Mouse (Mus musculus) mouse trophoblast stem cell (cell line): ENCODE data around the gene Msantd3.

Experiments used
- in situ Hi-C, 2 experiments: fragments of 300-500 bp; cut with MseI, MboI; formaldehyde crosslinking; loops; 2 replicates in 1 of 2; 3 replicates in 1 of 2; pipeline ENCODE4 v1.15.1; 2025

Gene Msantd3

DNA sequence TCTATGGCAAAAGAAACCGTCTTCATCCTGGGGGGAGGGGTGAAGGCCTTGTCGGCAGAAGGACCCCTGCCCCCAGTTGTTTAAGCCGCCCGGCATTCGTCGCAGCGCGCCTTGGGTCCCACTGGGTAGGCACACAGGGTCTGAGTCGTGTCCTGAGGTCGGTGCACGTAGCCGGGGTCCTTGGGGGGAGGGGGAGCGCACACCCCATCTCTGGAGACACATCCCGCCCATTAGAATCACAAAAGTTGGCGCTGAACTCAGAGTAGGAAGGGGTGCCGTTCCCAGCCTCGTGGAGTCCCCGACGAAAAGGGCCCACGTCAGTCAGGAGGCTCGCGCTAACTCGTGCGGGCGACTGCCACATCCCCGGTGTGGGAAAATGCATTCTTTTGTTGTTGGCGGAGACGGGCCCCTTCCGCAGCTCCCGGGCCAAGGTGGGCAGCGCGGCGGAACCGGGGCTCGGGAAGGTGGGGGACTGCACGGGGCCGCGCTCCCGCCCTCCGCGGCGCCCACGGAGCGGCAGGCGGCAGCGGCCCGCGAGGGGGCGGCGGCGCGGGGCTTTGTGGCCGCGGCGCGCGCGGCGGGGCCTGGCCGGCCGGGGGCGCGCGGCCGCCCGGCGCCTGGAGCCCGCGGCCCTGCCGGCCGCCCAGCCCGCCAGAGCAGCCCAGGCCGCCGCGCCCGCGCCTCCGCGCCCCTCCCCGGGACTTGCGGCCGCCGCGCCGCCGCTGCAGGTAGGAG lies at the start of gene Msantd3:
TSS of gene Msantd3 (plus strand) at position 95 of the 735 bp plus-strand sequence.
- in situ Hi-C loops = loop anchor here in 1 of 2 experiments (10.0 kb wide), 1 partner anchor 65 kb away; the partner anchor contains the start of gene Tex10

DNA sequence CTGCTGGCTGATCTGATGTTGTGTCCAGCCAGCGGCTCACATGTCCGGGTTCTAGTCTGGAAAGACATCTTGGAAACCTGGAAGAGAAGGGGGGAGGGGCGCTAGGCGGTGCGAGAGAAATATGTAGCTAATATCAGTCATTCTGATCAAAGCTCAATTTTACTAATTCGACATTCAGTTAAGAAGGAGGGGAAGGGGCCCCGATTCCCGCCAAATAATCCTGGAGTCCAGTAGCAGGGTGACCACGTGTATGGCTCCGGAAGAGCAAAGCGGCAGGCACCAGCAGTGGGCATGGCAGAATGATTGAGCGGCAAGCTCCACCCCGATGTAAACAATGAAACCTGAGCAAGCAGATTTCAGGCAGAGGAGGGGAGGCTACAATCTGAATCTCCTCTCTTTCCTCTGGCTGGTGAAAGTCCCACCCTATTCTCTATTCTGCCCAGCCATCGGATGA lies 48.4 kb upstream of the Msantd3 start:
- in situ Hi-C loops = no loop called here

DNA sequence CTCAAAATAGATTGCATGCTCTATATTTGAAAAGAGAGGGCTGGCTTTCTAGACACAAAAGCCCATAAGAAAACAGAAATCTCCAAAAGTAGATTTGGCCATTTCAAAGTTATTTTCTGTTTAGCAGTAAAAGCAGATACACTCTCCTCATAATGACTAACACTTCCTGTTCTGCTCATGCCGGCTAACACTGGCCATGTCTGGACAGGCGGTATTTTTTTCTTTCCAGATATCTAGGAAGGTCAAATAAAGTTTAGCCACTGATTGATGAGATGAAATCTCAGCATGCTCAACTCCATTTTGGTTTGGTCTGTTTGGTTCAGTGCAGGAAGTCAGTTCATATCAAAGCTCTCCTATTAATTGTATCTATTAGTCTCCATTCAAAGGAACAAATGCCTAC lies 47.2 kb upstream of the Msantd3 start:
- in situ Hi-C loops = no loop called here

DNA sequence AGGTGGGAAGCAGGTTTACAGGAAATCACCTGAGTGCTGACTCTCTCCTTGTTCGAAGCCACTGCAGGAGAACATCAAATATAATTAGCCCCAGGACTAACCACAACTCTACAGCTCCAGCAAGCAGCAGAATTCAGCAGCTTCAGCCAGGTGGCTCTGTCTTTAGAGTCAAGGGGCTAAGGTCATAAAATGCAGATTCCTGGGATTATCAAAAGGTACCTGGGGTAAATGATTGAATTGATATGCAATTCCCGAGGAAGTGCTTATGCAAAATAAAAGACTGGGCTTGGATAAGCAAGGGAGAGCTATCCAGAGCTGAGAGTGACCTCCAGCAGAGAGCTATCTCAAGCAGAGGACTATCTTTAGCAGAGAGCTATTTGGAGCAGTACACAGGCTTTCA lies 28.9 kb upstream of the Msantd3 start:
- in situ Hi-C loops = no loop called here

DNA sequence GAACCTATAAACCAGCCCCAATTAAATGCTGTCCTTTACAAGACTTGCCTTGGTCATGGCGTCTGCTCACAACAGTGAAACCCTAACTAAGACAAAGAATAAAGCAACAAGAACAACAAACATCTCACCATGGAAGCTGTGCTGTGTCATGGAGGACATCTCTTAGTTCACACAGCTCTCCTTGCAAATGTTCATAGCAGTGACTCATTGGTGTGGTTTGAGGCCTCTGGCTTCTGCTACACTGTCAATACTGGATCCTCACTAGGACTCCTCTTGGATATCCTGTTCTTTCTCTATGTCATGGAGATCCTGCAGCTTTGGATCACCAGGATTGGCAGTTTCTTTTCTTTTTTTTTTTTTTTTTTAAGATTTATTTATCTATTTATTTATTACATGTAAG lies 10.2 kb upstream of the Msantd3 start:
- in situ Hi-C loops = no loop called here

DNA sequence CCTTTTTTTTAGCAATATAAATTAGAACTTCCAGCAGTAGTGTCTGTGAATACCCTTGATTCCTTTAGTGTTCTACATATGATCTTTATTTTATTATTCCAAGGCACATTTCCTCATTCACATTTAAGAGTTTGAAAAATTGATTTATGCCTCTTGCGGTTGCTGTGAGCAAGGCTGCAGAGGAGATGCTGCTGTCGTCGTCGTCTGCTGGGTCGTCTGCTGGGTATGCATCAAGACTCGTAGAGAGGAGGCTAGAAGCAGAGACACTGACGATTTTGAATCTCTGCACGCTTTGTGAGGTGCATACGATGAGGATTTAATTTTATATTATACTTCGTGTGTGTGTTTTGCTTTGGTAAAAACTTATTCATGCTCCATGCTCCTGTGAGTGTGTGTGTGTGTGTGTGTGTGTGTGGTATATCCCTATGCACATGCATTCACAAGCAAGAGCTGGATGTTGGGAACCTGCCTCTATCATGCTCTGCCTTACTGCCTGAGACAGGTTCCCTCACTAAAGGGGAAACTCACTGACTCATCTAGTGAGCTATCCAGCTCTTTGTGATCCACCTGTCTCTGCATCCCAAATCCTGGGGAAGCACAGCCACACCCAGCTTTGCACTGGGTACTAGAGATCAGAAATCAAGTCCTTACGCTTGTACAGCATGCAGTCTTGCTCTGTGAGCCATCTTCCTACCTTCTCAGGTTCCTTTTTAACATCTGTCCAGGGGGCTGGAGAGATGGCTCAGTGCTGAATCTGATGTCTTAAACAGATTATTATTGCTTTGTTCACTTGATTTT lies 7.7 kb upstream of the Msantd3 start:
- in situ Hi-C loops = no loop called here

DNA sequence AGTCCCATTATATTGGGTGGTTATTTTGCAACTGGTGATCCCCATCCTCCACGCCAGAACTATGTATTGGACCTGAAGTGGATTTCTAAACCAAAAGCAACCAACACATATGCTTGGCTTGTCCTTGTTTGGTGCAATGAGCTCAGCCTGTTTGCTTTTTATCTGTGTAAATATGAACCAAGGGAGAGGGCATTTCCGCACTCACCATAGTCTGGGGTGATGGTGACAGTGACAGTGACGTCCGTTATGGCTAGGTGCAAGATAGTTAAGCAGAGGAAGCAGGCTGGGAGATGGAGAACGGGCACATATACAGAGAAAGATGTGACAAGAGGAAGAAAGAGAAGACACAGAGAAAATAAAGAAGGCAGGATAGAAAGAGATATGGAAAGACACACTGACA lies 3.5 kb upstream of the Msantd3 start:
- in situ Hi-C loops = no loop called here

DNA sequence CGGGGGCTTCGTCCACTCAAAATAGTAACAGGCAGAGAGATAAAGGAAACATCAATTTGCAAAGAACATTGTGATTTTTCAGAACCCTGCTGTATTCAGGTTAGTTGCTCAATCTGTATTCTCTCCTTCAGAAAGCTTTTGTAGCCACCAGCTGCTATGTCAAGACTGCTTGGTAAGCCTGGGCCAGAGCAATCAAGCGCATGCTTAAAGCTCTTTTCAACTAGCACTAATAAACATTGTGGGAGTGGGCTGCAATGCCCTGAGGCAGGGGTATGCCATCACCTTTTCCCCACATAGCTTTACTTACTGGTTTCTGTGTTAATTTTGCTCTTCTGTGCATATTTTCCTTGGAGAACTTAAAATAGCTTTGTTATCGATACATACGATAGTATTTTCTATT lies 2.7 kb upstream of the Msantd3 start:
- in situ Hi-C loops = no loop called here

DNA sequence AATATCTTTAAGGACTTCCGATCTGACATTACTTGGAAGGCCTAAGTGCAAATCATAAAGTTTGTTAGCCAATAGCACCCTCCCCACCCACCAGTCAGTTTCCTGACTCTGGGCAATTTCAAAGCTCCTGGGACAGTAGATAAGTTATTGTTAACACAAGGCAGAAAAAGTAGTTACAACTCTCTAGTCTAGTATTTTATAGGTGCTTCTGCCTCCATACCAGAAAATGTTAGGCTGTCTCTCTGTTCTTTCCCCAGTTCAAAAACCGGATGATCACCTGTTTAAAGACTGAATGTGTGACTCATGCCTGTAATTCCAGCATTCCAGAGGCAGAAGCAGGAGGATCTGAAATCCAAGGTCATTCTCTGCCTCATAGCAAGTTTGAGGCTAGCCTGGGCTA lies 1.2 kb upstream of the Msantd3 start:
- in situ Hi-C loops = no loop called here

DNA sequence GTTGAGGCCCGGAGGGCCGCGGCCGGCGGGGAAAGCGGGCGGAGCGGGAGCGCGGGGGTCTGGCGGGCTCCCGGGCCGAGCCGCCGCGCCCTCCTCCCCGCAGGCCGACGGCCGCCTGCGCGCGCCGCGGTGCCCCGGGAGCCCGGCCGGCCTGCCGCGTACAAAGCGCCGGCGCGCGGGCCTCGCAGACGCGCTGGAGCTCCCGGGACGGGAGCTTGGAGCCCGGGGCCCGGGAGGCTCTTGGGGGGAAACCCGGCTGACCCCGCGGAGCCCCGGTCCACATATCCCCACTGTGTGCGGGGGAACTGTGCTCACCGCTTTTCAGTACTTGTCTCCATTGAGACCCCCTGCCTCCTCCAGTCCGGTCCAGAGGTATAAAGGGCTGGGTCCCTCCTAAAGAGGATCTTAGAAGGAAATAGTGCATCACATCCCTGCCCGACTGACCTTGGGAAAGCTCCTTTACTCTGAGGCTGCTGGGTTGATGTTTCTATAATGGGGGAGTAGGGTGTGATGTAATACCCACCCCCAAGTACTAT lies 909 bp downstream of the Msantd3 start:
- in situ Hi-C loops = loop anchor here in 1 of 2 experiments (10.0 kb wide), 1 partner anchor 66 kb away; the partner anchor contains the start of gene Tex10

DNA sequence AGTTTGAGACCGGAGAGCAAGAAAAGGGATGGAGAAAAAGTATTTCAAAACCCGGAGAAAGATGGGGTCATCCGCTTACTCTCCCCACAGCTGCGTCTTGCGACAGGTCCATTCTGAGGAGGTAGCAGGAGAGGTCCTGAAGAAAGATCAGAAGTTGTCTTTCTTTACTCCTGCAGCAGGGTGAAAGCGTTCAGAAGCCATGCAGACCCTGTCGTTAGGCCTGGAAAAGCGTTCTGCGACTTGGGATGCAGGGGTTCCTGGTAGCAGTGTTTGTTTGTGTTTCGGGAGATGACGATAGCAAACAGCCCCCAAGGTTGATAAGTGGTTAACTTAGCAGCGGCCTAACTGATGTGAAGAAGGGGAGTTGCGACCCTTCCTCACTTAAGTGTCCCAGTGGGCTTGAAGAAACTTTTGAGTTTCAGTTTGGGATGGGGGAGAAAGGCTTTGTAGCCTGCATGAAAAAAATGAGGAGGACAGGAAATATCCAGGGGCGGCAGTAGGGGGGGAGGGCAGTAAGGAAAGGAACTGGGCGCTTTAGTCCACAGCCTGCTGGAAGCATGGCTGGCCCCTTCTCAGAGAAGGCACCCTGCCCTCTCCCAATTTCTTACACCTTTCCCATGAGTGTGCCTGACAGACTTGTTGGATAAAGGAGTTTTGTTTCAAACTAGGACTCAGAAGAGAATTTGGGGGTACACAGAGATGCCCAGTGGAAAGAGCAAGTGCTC lies 2.0 kb downstream of the Msantd3 start:
- in situ Hi-C loops = loop anchor here in 1 of 2 experiments (10.0 kb wide), 1 partner anchor 67 kb away; the partner anchor contains the start of gene Tex10

DNA sequence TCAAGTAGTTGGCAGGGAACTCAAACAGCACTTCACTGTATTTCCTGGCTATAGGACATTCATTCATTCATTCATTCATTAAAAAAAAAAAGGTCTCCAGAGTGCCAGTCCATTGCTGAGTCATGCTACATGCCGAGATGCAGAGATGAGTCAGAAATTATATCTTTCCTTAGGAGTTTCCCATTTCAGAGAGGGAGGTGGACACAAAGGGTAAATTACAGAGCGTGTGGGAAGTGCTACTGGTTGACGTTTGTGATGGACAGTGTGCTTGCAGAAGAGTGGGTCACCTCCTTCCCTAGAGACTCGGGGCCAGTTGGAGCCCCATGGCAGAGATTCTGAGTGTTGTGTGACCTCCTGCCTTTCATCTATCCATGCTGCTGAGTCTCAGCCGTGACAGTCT lies 2.6 kb downstream of the Msantd3 start:
- in situ Hi-C loops = loop anchor here in 1 of 2 experiments (10.0 kb wide), 1 partner anchor 68 kb away; the partner anchor contains the start of gene Tex10

DNA sequence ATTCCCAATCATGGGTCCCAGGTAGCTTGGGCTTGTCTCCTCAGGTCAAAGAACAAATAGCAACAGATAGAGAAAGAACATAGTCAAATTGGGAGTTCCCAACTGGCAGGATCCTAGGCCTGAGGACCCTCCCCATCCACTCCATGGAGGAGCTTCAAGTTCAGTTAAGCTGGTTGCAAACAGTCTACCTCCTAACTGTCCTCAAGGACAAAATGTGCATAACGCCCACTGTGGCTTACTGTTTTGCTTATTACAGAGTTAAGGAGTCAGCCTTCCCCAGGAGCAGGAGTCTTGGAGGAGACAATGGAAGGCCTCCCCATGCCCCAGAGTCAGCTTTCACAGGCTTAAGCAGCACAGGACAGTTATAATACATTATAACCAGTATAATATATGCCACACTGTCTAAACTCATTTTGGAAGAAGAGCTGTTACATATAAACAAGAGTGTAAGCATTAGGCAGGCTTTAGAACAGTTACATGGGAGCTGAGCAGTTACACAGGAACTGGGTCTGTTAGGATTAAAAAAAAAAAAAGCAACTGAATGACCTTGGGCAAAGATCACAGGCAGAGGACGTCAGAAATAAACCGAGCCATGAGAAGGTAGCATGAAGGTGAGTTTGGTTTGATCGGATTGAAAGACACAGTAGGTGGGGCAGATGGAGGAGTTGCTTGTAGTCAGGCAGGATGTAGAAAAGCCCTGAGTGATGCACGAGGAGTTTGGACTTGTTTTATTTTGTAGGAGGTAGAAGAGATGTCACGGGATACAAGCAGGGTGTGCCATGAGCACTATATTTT lies 3.5 kb downstream of the Msantd3 start:
- in situ Hi-C loops = loop anchor here in 1 of 2 experiments (10.0 kb wide), 1 partner anchor 68 kb away; the partner anchor contains the start of gene Tex10

DNA sequence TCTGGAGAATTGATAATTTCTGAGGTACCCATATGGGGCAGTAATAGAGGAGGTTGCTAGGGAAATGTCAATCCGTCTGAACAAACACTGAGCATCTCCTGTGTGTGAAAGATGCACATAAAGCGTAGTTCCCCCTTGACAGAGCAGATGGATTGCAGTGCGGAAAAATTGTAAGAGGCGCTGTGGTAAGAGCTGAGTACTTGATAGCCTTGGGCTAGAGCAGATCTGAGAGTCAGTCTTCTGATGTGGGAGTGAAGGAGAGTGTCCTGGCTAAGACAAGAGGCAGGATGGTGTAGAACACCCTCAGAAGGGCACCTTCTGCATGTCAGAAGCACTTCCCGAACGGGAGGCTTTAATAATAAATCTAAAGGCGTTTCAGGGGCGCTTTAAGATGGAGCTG lies 4.4 kb downstream of the Msantd3 start:
- in situ Hi-C loops = loop anchor here in 1 of 2 experiments (10.0 kb wide), 1 partner anchor 69 kb away; the partner anchor contains the start of gene Tex10

DNA sequence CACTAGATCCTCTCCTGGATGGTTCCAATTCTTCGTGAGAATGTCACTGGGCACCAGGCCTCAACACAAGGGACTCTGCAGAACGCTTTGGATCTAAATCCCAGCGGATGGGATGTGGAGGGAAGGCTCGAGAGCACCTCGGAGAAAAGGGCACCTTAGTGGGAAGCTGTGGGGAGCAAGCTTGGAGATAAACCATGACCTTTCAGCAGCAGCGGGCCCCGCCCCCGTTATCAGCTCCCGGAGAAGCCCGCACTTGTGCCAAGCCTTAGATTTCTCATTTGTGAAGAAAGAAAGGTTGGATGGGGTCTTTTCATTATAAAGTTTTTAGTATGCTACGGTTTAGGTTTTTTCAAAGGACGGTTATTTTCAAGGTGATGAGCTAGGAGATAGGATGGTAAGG lies 6.2 kb downstream of the Msantd3 start:
- in situ Hi-C loops = loop anchor here in 1 of 2 experiments (10.0 kb wide), 1 partner anchor 71 kb away; the partner anchor contains the start of gene Tex10

DNA sequence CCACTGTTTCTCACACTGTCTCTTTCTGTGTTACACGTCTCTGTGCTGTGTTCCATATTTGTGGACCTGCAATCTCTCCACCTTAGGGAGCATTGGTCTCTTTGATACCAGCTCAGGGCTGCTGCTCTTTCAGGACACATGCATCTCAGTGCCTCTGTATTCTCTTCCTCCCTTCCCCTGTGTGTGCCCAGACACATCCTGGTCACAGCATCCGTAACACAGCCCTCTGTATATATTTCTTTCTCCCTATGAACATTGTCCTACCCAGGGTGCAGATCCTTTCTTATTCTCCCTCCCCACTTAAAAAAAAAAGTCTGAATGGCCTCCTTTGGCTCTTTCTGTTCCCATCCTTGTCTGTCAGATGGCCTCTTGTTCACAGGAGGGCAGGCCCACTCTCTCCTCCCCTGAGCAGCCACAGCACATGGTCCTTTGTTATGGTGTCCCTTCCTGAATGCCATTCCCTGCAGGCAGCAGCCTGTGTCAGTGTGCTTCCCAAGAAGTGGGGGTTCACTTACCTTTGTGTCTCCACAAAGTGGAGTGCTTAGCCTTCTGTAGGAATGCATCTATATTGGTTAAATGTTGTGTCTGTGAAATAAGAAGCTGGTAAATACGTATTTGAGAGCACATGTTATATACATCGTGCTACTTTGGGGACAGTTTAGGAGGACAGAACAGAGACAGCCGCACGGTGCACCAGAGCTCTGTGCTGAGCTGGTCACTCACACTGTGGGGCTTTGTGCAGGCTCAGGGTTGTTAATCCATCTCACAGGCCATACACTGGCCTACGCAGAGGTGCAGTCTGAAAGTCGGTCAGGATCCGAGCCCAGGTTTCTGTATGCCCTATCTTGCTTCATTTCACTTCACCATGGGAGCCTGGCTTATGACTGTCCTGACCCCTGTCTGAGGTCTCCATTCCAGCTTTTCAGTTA lies 7.1 kb downstream of the Msantd3 start:
- in situ Hi-C loops = loop anchor here in 1 of 2 experiments (10.0 kb wide), 1 partner anchor 72 kb away; the partner anchor contains the start of gene Tex10

DNA sequence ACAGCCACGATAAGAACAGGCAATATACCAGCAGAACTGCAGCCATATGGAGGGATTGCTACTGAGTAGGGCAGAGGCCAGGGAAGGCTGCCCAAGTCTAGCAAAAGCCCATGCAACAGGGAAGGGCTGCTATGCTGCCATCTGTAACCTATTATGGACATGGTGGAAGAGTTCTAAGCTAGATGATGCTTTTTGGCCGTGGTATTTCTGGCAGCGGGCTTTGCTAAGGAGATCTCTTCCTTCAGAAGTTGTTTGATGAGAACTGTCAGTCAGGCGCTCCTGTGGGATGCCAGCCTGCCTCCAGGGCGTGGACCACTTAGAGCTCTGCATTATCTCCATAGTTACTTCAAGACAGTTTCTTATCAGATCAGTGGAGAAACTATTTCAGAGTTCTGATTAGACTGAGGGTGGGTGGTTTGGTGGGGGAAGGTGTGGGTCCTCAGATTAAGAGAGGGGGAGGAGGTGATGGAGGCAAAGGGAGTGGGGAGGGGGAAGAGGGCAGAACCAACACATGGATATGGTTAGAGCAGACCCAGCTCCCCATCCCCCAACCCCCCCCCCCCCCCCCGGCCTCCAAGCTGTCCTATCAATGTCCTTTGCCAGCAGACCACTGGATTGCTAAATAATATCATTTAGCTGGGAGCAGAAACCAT lies 8.8 kb downstream of the Msantd3 start:
- in situ Hi-C loops = loop anchor here in 1 of 2 experiments (10.0 kb wide), 1 partner anchor 74 kb away; the partner anchor contains the start of gene Tex10

DNA sequence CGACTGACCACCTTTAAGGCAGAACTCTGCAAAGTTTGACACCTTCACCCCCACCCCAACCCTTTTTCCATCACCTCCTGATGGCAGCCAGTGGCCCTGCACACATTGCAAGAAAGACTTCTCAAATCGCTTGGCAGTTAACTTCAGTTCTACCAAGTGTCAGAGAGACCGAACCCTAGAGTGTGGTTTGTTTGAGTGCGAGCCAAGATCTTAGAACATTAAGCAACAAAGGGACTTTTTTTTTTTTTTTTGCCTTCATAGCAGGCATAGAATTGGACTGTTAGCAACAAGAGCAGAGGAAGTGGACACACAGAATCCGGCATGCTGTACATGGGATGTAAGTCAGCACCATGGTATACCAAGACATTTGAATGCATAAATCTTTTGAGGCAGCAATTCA lies 9.9 kb downstream of the Msantd3 start:
- in situ Hi-C loops = loop anchor here in 1 of 2 experiments (10.0 kb wide), 1 partner anchor 75 kb away; the partner anchor contains the start of gene Tex10
